Mouse (Mus musculus): ENCODE data around the gene Gprasp1. TPM values are rescaled to one million over a fixed set of nuclear protein-coding genes. Genes with fewer than 3 reads are reported as not detected.
"Not testable (repeated sequence)": the region's sequence is repeated elsewhere in the genome, so short reads cannot be mapped to it uniquely, and the experiment has no call there.

Gprasp1 gene
- total and polyA plus RNA-seq, 2 experiments: 4.9 to 8.8 TPM

GRCm38 (mm10) chrX:135738730-135739520, 3.6 kb upstream of the Gprasp1 start:
- 59% methylated on average over 2 of the region's 2 CpGs for WGBS
- Histone ChIP-seq H3K9ac (ENCODE audit: low read depth, low read length) (no peak overlapping the region), H3K27ac (replicated peaks; ENCODE audit: insufficient read depth, low read depth, low read length) (no peak overlapping the region), H3K36me3 (ENCODE audit: control insufficient read depth, insufficient read depth, low read length) (no peaks in the 10 kb centered on the region), H3K4me3 (ENCODE audit: insufficient read depth, low read depth, low read length) (no peak overlapping the region), H3K27me3 (ENCODE audit: control insufficient read depth, insufficient read depth, low read length) (no peaks in the 10 kb centered on the region), H3K4me1 (ENCODE audit: control insufficient read depth, insufficient read depth, low read length) (peaks cover 5% of the 10 kb centered on the region), H3K79me2 (ENCODE audit: control insufficient read depth, insufficient read depth, low read length) (no peaks in the 10 kb centered on the region)
- TF ChIP-seq CTCF (IDR thresholded peaks at IDR 0.05; ENCODE audit: low read depth, low read length) (no peak), POLR2A (IDR thresholded peaks at IDR 0.05; ENCODE audit: extremely low read depth, insufficient read depth, low read length) (no peak)
- DNase-seq (ENCODE audit: extremely low read depth, low read depth, low spot score): peak; percentile 77

GRCm38 (mm10) chrX:135743056-135743355, 473 bp downstream of the Gprasp1 start:
- WGBS: 0% methylated on average over 7 of the region's 7 CpGs
- no peak for DNase-seq (ENCODE audit: extremely low read depth, low read depth, low spot score)
- H3K27ac ChIP-seq (replicated peaks; ENCODE audit: insufficient read depth, low read depth, low read length): peak overlapping the region; percentile 71; the same call in 1 of the 2 replicates
- no peaks in the 10 kb centered on the region for H3K36me3 ChIP-seq (ENCODE audit: control insufficient read depth, insufficient read depth, low read length)
- peak overlapping the region; percentile 80 for H3K9ac ChIP-seq (ENCODE audit: low read depth, low read length)
- H3K4me3 ChIP-seq (ENCODE audit: insufficient read depth, low read depth, low read length): peak overlapping the region; percentile 98
- no peaks in the 10 kb centered on the region for H3K79me2 ChIP-seq (ENCODE audit: control insufficient read depth, insufficient read depth, low read length)
- H3K27me3 ChIP-seq (ENCODE audit: control insufficient read depth, insufficient read depth, low read length): no peaks in the 10 kb centered on the region
- TF ChIP-seq CTCF (IDR thresholded peaks at IDR 0.05; ENCODE audit: low read depth, low read length) (no peak), POLR2A (IDR thresholded peaks at IDR 0.05; ENCODE audit: extremely low read depth, insufficient read depth, low read length) (no peak)
- peaks cover 5% of the 10 kb centered on the region for H3K4me1 ChIP-seq (ENCODE audit: control insufficient read depth, insufficient read depth, low read length)

- not testable (repeated sequence) for H3K9ac ChIP-seq (ENCODE audit: low read depth, low read length); H3K79me2 ChIP-seq (ENCODE audit: control insufficient read depth, insufficient read depth, low read length); H3K4me3 ChIP-seq (ENCODE audit: insufficient read depth, low read depth, low read length); DNase-seq (ENCODE audit: extremely low read depth, low read depth, low spot score); H3K36me3 ChIP-seq (ENCODE audit: control insufficient read depth, insufficient read depth, low read length); H3K27ac ChIP-seq (replicated peaks; ENCODE audit: insufficient read depth, low read depth, low read length); H3K27me3 ChIP-seq (ENCODE audit: control insufficient read depth, insufficient read depth, low read length); H3K4me1 ChIP-seq (ENCODE audit: control insufficient read depth, insufficient read depth, low read length)
- 84% methylated on average over 3 of the region's 3 CpGs for WGBS
These were observed 2.8 kb downstream of the Gprasp1 start for GRCm38 (mm10) chrX:135745376-135745775.

GRCm38 (mm10) chrX:135752832-135753231, 10.3 kb downstream of the Gprasp1 start:
- TF ChIP-seq CTCF (IDR thresholded peaks at IDR 0.05; ENCODE audit: low read depth, low read length) (peak; percentile 62), POLR2A (IDR thresholded peaks at IDR 0.05; ENCODE audit: extremely low read depth, insufficient read depth, low read length) (no peak)
- H3K79me2 ChIP-seq (ENCODE audit: control insufficient read depth, insufficient read depth, low read length): no peaks in the 10 kb centered on the region
- H3K4me3 ChIP-seq (ENCODE audit: insufficient read depth, low read depth, low read length): no peak overlapping the region
- WGBS: 3% methylated on average over 2 of the region's 2 CpGs
- H3K36me3 ChIP-seq (ENCODE audit: control insufficient read depth, insufficient read depth, low read length): no peaks in the 10 kb centered on the region; the same call in 1 of the 2 replicates
- no peaks in the 10 kb centered on the region for H3K27me3 ChIP-seq (ENCODE audit: control insufficient read depth, insufficient read depth, low read length)
- peak; percentile 41 for DNase-seq (ENCODE audit: extremely low read depth, low read depth, low spot score)
- H3K4me1 ChIP-seq (ENCODE audit: control insufficient read depth, insufficient read depth, low read length): no peaks in the 10 kb centered on the region
- no peak overlapping the region for H3K27ac ChIP-seq (replicated peaks; ENCODE audit: insufficient read depth, low read depth, low read length)
- no peak overlapping the region for H3K9ac ChIP-seq (ENCODE audit: low read depth, low read length)

- Histone ChIP-seq H3K27me3 (ENCODE audit: control insufficient read depth, insufficient read depth, low read length) (no peaks in the 10 kb centered on the region), H3K36me3 (ENCODE audit: control insufficient read depth, insufficient read depth, low read length) (peaks cover 5% of the 10 kb centered on the region; the same call in 1 of the 2 replicates), H3K9ac (ENCODE audit: low read depth, low read length) (no peak overlapping the region), H3K4me1 (ENCODE audit: control insufficient read depth, insufficient read depth, low read length) (no peaks in the 10 kb centered on the region), H3K79me2 (ENCODE audit: control insufficient read depth, insufficient read depth, low read length) (no peaks in the 10 kb centered on the region), H3K27ac (replicated peaks; ENCODE audit: insufficient read depth, low read depth, low read length) (no peak overlapping the region), H3K4me3 (ENCODE audit: insufficient read depth, low read depth, low read length) (no peak overlapping the region)
- peak; percentile 1 for DNase-seq (ENCODE audit: extremely low read depth, low read depth, low spot score)
- TF ChIP-seq CTCF (IDR thresholded peaks at IDR 0.05; ENCODE audit: low read depth, low read length) (no peak), POLR2A (IDR thresholded peaks at IDR 0.05; ENCODE audit: extremely low read depth, insufficient read depth, low read length) (no peak)
These were observed 19.2 kb downstream of the Gprasp1 start for GRCm38 (mm10) chrX:135761707-135762106.

GRCm38 (mm10) chrX:135768043-135768548, 25.6 kb downstream of the Gprasp1 start:
- 73% methylated on average over 2 of the region's 3 CpGs for WGBS
- no peaks in the 10 kb centered on the region for H3K79me2 ChIP-seq (ENCODE audit: control insufficient read depth, insufficient read depth, low read length)
- no peak overlapping the region for H3K4me3 ChIP-seq (ENCODE audit: insufficient read depth, low read depth, low read length)
- no peaks in the 10 kb centered on the region; the same call in 1 of the 2 replicates for H3K36me3 ChIP-seq (ENCODE audit: control insufficient read depth, insufficient read depth, low read length)
- DNase-seq (ENCODE audit: extremely low read depth, low read depth, low spot score): no peak
- no peak overlapping the region for H3K27ac ChIP-seq (replicated peaks; ENCODE audit: insufficient read depth, low read depth, low read length)
- H3K9ac ChIP-seq (ENCODE audit: low read depth, low read length): no peak overlapping the region
- TF ChIP-seq CTCF (IDR thresholded peaks at IDR 0.05; ENCODE audit: low read depth, low read length) (no peak), POLR2A (IDR thresholded peaks at IDR 0.05; ENCODE audit: extremely low read depth, insufficient read depth, low read length) (no peak)
- H3K4me1 ChIP-seq (ENCODE audit: control insufficient read depth, insufficient read depth, low read length): no peaks in the 10 kb centered on the region
- no peaks in the 10 kb centered on the region for H3K27me3 ChIP-seq (ENCODE audit: control insufficient read depth, insufficient read depth, low read length)
